Mouse (Mus musculus): ENCODE measurements around the gene Nsg1. TPM values are rescaled to one million over a fixed set of nuclear protein-coding genes. Genes with fewer than 3 reads are reported as not detected.

Gene Nsg1
- total RNA-seq, 2 experiments from 2014 or later, result 460 to 493 TPM

DNA sequence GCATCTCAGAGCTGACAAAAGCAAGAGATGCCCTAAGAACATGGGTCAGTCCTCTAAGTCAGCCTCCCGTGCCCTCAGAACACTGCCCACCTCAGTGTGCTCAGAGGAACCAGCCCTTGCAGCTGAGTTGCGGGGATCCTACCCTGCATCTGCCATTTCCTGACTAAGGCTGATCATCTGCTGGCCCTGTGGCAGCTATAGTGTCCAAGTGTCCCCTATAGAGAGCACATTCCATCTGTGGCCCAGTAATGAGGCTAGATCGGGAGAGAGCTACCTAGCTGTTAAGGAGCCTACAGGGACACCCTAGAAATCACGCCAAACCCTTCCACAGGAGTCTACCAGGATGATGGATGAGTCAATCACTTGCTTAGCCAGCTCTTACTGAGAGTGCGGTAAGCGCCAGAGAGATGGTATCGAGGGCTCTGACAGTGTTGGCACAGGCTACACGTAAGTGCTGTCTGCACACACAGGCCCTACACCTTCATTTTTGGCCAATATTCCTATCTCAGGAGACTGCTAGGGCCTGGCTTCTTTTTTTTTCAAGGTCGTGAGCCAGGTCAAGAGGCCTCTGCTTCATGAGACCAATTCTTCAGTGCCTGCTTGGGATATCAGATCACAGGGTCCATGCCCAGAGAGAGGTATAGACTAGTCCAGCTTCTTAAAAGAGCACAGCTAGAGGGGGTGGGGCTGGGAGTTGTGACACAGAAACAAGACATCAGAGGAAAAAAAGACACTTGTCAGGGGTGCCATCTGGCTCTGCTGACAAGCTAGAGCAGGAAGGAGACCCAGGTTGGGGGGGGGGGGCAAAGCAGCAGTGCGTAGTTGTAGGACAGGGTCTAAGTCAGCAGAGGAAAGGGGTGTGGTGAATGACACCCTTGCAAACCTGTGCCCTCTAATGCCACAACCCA, 7.3 kb downstream of the Nsg1 start:
- intact Hi-C loops (cut with DNase I), result no loop called here
- no peak for DNase-seq (ENCODE audit: low spot score in 2 of 2)

DNA sequence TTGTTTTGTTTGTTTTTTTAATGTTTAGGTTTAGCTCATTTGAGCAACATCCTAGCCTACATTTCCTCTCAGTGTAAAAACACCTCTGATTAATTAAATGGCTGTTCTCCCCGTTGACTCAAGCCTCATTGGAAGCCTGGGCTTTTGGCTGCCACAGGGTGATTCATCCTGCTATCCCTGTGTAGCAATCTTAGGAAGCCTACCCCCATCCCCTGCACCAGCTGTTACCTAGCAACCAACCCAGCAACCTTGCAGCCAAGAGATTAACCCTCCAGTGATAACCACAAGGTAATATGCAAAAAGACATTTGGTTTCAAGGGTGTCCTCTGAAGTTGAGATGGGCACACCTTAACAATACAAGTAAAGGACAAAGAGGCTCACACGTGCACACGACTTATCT, 8.4 kb downstream of the Nsg1 start:
- intact Hi-C loops (cut with DNase I), result no loop called here
- DNase-seq (ENCODE audit: low spot score in 2 of 2), result peak in 1 of 2 experiments; percentile 65

DNA sequence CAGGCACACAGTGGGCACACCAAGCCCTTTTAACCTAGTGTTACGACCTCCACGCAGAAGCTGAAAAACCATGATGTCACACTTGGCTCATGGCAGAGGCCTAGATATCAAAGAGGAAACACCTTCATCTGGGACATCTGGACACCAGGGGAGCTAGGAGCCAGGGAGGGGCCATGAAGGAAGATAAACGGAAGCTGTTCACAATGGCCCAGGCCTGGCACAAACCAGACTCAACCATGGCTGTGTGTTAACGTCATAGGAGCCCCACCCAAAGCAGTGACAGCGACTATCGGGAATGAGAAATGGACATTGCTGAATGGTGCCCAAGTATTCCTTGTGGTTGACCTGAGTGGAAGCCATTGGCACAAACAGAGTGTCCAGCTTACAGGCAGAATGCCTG, 13.2 kb downstream of the Nsg1 start:
- DNase-seq (ENCODE audit: low spot score in 2 of 2), result no peak
- intact Hi-C loops (cut with DNase I), result no loop called here

DNA sequence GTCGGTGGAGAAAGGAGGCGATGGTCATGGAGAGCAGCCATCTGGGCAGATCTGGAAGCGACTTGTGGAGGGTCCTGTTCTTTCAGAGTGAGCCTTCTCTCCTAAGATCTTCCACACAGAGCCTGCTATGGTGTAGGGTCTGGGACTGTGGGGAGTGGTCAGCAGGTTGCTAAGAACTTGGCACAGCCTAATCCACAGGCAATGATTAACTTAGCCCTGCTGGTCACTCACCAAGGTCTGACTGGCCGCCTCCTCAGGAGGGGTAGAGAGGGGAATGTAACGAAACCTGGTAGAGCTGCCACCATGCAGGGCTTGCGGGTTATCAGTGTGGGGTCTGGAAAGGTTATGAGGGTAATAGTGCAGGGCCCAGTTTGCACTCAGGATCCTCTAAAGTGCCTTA, 18.8 kb downstream of the Nsg1 start:
- DNase-seq (ENCODE audit: low spot score in 2 of 2), result no peak
- intact Hi-C loops (cut with DNase I), result no loop called here

DNA sequence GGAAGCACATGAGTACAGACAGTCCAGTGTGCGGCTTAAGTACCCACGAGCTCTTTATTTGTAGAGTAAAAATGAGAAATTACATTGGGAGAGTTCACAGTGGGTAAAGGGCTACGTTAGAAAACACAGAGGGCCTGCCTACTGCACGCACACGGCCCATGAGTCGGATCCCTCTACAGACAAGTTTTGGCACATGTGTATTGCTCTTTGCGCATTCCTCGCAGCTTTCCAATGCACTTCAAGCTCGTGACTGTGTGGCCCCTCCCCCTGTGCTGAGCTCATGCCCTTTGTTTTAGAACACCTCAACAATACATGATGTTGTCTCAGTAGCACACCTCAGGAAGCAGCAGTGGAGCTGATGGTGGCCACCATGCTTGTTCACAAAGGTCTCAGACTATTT, 22.5 kb downstream of the Nsg1 start:
- DNase-seq (ENCODE audit: low spot score in 2 of 2), result no peak
- intact Hi-C loops (cut with DNase I), result no loop called here

DNA sequence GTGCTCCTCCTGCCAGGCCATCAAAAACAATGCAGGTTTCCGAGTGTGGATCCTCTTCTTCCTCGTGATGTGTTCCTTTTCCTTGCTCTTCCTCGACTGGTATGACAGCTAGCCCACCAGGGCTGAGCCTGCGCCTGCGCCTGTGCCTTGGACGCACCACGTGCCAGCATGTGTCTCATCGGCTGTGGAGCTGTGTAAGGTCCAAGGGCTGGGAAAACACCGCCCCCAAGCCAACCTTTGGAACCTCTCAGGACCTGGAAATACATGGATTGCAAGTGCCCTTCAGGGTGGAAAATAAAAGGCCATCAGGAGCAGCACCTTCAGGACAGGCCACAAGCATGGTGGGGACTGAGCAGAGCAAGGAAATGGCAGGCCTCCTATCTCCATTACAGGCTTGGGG, 23.5 kb downstream of the Nsg1 start:
- intact Hi-C loops (cut with DNase I), result no loop called here

DNA sequence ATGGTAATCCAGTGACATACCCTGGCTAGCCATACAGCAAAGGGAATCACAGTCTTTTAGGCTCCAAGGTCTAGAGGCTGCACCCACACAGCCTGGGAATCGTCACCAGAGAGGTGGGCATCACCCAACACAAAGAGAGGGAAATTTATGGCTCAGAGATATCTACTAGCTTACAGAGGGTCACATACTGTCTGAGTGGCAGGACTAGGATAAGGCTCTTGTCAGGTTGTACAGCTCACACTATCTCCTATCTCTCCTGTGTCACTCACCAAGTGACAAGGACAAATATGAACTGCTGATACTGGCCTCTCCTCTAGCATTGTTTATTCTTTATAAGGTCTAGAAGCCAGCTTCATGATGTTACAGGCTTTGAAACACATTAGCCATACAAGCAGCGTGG, 30.4 kb downstream of the Nsg1 start:
- intact Hi-C loops (cut with DNase I), result no loop called here
- no peak for DNase-seq (ENCODE audit: low spot score in 2 of 2)

More for the DNA sequence above, 23.5 kb downstream of the Nsg1 start:
- DNase-seq (ENCODE audit: low spot score in 2 of 2), result no peak

DNA sequence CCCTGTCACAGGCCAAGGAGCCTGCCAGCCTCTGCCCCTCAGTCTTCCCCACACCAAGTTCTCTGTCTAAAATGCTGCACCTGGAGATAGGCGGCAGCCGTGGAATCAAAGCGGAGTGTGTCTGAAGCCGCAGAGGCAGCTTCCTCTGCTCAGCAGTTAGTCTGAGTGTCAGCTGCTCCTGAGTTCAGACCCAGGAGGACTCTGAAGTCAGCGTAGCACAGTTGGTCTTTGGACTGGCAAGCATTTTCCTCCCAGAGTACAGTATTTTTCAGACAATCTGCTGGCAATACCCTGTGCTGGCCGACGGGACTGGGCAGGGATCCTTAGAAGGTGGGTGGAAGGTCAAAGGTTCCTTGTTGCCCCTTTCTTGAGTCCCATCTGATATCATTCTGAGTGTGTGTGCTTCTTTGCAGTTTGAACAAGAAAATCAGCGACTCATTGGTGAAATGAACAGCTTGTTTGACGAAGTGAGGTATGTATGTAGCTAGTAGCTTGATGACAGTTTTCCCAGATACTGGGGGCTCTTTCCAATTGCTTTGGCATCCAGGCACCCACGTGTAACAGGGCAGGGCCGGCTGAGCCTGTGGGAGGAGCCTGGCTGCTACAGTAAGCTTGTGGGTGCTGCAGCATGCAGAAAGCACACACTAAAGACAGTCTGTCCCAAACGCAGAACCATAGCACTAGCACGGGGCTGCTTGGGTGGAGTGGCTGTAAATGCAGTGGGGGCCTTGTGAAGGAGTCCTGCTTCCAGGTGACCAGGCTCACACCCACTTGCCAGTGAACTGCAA, 33.0 kb downstream of the Nsg1 start:
- no peak for DNase-seq (ENCODE audit: low spot score in 2 of 2)
- intact Hi-C loops (cut with DNase I), result no loop called here

DNA sequence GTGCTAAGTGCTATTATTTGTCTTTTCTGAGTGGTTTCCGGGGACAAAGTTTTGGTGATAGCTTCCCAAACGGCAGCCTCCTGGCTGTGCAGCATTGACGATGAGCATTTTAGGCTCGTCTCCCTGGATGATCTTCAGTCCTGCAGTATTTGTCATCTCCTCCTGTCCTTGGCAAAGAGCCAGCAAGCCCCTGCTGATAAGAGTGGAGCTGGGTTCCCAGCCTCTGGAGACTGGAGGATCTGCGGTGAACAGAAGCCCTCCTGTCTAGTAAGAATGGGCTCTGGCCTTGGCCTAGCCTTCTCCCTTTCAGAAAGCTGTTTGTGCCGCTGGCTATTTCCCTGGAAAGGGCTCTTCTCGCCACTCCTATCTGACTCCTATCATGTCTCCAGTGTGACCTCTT, 38.0 kb downstream of the Nsg1 start:
- no peak for DNase-seq (ENCODE audit: low spot score in 2 of 2)
- intact Hi-C loops (cut with DNase I), result no loop called here

DNA sequence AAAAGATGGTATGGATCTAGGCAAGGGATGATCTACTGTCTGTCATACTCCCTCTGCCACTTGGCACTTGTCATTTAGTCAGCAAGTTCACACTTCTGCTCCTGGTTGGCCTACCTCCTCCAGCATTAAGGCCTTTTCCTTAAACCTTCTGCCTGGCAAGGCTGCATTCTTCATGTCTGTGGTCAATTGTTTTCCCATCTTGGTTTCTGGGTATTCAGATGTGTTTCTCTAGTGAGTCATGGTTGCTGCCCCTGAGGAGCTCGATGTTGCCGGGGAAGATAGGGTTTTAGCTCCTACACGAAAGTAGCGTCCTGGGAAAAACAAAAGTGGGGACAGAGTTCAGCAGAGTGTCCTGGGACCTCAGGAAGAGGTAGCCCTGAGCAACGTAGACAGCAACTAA, 40.4 kb downstream of the Nsg1 start:
- intact Hi-C loops (cut with DNase I), result loop anchor here (5.0 kb wide), 1 partner anchor 38 kb away; the partner anchor contains the start of gene Nsg1
- DNase-seq (ENCODE audit: low spot score in 2 of 2), result no peak

DNA sequence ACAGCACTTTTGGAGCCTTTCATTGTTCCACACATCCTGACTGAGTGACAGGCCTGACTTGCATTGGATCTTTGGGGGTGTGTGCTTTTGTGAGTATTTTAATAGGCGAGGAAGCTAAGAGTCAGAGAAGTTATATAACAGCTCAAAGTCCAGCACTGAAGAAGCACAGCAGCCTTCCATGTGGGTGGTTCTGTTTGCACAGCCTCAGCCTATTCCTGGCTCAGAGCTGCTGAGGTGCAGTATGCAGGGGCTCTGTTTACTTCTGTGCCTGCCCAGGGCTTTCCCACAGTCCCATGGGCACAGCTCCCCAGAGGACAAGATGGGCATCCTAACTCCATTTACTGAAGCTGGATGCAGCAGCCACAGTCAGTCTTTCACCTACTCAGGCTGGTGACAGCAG, 42.7 kb downstream of the Nsg1 start:
- DNase-seq (ENCODE audit: low spot score in 2 of 2), result peak; percentile 73 to 80
- intact Hi-C loops (cut with DNase I), result loop anchor here (5.0 kb wide), 1 partner anchor 40 kb away; the partner anchor contains the start of gene Nsg1

DNA sequence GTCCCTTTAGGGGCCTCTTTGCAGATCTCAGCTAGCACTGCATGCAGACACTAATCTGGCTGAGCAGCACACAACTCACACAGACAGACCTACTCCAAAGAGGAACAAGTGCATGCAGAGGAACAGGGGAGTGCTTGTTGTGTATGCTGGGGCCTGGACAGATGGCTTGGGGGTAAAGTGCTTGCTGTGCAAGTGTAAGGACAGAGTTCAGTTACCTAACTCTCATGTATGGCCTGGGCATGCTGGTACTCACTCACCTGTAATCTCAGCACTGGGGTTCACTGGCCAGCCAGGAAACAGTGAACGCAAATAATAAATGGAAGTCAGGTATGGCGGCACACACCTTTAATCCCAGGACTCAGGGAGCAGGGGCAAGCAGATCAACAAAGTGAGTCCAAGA, 45.2 kb downstream of the Nsg1 start:
- no peak for DNase-seq (ENCODE audit: low spot score in 2 of 2)
- intact Hi-C loops (cut with DNase I), result no loop called here

DNA sequence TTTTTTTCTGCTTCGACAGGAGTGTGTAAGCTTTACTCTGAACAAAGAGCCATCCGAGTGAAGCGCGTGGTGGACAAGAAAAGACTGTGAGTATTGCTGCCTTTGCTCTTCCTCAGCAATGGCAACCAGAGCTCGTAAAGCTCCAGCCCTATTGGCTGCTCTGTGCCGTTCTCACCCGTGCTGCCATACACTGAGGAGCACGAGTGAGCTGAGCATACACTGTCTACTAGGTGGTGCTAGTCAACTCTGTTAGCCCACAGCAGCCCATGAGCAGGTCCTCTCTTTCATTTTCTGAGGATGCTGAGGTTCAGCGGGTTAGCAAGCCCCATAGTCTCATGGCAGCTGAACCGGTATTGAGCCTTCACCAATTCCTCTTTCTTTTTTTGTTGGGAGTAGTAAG, 52.9 kb downstream of the Nsg1 start:
- intact Hi-C loops (cut with DNase I), result no loop called here

DNA sequence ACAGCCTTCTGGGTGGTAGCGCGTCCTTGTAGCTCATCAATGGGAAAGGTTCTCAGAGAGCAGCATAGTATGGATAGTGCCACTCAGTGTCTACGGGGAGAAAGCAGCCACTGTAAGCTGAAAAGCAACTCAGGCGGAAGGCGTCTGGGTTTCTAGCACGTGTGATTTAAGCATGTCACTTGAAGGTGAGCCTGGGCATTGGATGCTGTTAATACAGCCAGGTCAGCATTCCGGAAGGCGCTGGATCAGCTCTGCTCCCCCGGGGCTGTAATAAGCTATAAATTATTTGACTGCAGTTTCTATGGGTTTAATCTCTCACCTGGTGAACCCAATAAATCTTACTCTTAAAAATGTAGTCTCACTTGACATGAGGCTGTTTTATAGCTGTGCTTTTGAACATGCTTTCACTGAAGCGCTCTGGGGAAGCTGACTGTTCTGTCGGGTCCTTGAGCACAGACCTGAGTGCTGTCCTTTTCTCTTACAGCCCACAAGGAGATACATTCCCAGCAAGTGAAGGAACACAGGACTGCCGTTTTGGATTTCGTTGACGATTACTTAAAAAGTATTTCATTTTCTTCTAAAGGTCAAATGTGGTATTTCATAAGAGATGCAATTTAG, 53.5 kb downstream of the Nsg1 start:
- intact Hi-C loops (cut with DNase I), result no loop called here
- no peak for DNase-seq (ENCODE audit: low spot score in 2 of 2)

More for the DNA sequence above, 52.9 kb downstream of the Nsg1 start:
- DNase-seq (ENCODE audit: low spot score in 2 of 2), result no peak

DNA sequence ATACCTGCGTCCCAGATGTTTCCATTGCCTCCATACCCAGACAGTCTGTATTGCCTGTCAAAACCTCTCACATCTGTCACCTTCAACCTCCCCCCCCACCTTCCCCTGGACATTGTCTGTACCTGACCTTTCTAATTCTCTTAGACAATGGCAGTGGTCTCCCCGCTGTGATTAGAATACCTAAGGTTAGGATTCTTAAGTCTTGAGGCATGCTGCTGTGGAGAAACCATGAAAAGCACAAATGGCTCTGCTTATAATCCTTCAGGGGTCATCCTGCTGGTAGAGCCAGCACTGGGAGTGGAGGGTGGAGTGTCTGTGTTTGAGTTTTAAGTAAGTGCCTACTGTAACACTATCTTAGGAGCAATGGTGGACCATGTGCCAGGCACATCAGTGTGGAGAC, 56.8 kb downstream of the Nsg1 start:
- DNase-seq (ENCODE audit: low spot score in 2 of 2), result no peak
- intact Hi-C loops (cut with DNase I), result no loop called here

DNA sequence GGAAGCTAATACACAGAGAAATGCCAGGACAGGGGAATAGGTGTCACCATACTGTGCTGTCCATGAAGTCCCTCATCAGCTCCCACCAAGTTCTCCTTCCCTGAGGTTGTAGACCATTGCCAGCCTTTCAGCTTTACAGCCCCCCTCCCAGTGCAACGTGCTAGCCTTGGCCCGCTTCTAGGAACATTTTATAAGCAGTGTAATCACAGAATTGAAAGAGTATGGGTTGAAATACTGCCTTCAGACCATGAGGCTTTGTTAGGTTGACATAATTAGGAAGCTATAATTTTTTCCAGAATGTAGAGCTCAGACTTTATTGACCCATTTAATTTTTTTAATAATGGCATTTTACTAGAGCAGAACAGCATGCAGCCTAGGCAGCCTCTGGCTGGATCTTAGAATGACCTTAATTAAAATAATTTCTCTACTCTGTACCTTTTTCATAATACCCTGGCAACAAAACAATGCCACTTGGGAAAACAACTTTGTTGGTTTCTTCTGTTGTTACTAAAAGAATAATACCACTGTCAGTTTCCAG, 60.5 kb downstream of the Nsg1 start:
- DNase-seq (ENCODE audit: low spot score in 2 of 2), result no peak
- intact Hi-C loops (cut with DNase I), result loop anchor here (10.0 kb wide), 1 partner anchor 344 kb away; no protein-coding TSS in a partner anchor

DNA sequence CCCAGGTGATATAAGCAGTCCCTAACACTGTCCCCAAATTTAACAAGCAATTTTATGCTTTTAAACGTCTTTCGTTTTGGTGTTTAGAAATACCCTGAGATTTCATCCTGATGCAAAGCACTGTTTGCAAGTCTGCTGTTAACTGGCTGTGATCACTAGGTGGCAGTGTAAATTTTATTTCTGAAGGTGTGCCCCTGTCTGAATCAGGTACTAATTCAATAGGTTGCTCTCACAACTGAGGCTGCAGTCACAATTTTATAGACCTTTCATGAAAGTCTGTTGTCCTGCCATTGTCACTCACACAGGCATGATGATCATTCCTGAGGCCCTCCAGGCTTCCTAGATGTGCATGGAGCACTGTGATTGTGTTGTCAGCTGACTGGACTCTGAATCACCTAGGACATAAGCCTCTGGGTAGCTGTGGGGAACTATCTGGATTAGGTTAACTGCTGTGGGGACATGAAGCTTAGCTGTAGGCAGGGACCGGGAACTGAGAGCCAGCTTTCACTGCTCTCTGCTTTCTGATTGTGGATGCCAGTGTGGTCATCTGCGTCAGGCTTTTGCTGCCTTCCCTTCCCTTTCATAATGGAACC, 62.1 kb downstream of the Nsg1 start:
- DNase-seq (ENCODE audit: low spot score in 2 of 2), result no peak
- intact Hi-C loops (cut with DNase I), result loop anchor here (2.0 to 10.0 kb wide), 2 partner anchors 99 to 343 kb away; no protein-coding TSS in a partner anchor

DNA sequence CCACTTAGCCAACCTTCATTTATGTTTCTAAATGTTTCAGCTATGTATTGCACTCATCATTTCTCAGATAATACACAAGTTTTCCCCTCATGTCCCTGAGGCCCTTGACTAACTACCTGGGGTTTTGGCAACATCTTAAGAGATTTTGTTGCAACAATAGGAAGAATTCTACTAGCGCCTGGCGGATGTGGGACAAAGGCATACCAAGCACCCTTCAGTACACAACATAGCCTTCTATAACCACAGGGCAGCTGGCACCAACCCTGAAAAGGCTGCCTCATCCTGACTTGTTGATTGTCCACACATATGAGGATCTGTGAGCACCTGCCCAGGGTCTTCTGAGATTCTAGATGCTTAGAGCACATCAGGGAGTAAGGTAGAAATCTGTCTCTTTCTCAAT, 65.4 kb downstream of the Nsg1 start:
- no peak for DNase-seq (ENCODE audit: low spot score in 2 of 2)
- intact Hi-C loops (cut with DNase I), result loop anchor here (10.0 kb wide), 1 partner anchor 340 kb away; no protein-coding TSS in a partner anchor

DNA sequence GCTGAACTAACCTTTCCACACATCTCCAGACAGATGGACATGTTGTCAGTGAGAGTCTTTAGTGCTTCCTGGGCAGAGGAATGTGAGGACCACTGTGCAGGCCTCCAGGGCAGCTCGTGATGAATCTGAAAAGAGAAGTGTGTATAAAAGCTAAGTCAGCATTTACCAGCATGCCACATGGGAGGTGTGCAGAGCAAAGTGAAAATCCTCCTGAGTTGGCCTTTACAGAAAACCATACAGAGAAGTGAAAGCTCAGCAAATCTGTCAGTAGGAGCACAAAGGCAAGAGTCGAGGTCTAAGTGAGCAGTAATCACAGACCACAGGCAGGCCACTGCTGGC, 67.8 kb downstream of the Nsg1 start:
- intact Hi-C loops (cut with DNase I), result loop anchor here (10.0 kb wide), 1 partner anchor 337 kb away; no protein-coding TSS in a partner anchor

More for the DNA sequence above, 67.8 kb downstream of the Nsg1 start:
- DNase-seq (ENCODE audit: low spot score in 2 of 2), result no peak
